Mouse (Mus musculus) induced T-regulatory cell, adult 2 months (primary cell): ENCODE data around the gene Ubxn4.
"Not testable (repeated sequence)": the region's sequence is repeated elsewhere in the genome, so short reads cannot be mapped to it uniquely, and the experiment has no call there.

Source experiments
- DNase-seq: peaks from one replicate; pipeline ENCODE4 v3.0.0-alpha.2; 2012; ENCODE audit warnings: low read depth

Ubxn4 gene

GRCm38 (mm10) chr1:128243627-128243995 is at the start of gene Ubxn4:
TSS of gene Ubxn4 (plus strand) at chr1:128243964.
- no peak for DNase-seq

DNA sequence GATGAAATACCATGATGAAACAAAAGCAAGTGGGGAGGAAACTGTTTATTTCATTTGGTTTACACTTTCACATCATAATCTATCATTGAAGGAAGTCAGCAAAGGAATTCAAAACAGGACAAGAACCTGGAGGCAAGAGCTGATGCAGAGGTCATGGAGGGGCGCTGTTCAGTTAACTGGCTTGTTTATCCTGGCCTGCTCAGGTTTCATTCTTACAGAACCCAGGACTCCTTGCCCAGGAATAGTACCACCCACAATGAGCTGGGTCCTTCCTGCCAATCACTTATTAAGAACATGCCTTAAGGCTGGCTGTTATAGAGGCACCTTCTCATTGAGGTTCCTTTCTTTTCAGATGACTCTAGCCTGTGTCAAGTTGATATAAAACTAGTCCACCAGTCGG is 49.8 kb upstream of the Ubxn4 start:
- no peak for DNase-seq

DNA sequence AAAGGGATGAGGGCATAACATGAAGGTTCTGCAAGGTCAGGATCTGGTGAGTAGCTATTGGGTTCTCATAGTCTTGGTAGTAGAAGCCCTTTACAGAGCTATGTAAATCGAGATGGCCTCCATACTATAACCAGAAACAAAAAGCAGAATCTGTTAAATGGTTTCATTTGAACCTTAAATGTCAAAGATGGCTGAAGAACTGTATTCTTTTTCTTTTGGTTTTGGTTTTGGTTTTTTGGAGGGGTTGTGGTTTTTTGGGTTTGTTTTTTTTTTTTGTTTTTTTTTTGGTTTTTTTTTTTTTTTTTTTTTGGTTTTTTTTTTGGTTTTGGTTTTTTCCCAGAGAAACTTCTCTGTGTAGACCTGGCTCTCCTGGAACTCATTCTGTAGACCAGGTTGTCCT is 46.4 kb upstream of the Ubxn4 start:
- peak; percentile 36 for DNase-seq

DNA sequence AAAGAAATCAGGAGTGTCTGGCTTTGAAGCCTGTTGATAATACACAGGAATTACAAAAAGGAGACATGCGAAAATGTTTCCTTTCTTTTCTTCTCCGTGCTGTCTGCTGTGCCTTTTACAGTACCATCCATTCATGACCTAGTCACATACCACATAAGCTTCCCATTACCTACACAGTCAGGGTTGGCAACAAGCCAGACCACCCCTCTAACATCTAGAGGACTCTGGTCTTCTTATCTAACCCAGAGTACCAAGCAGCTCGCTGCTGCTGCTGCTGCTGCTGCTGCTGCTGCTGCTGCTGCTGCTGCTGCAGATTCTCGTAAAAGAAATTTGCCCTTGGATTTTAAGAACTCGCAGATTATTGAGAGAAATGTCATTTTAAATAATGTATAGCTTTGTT is 30.5 kb upstream of the Ubxn4 start:
- no peak for DNase-seq

DNA sequence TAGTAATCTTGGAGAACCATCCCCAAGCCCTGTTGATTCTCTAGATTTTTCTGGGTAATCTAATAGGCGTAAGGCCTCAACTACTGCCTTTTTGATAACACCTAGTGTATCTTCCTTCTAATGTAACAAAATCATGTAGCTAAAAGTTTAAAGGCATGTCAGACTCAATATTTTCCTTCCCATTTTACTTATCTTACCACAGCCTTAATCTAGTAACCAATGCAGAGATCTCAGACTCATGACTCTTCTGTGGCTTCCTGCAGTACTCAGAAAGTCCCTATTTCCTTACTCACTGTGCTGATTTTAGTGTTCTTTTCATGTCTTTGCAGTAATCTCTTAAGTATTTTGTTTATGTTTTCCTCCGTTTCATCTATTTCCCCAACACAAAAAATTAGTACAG is 21.9 kb upstream of the Ubxn4 start:
- no peak for DNase-seq

GRCm38 (mm10) chr1:128223304-128223703 is 20.5 kb upstream of the Ubxn4 start:
- peak; percentile 30 for DNase-seq

- DNase-seq = no peak
Measured at GRCm38 (mm10) chr1:128235181-128235580, 8.6 kb upstream of the Ubxn4 start.

GRCm38 (mm10) chr1:128243996-128244726 is 397 bp downstream of the Ubxn4 start:
- DNase-seq = peak; percentile 98

DNA sequence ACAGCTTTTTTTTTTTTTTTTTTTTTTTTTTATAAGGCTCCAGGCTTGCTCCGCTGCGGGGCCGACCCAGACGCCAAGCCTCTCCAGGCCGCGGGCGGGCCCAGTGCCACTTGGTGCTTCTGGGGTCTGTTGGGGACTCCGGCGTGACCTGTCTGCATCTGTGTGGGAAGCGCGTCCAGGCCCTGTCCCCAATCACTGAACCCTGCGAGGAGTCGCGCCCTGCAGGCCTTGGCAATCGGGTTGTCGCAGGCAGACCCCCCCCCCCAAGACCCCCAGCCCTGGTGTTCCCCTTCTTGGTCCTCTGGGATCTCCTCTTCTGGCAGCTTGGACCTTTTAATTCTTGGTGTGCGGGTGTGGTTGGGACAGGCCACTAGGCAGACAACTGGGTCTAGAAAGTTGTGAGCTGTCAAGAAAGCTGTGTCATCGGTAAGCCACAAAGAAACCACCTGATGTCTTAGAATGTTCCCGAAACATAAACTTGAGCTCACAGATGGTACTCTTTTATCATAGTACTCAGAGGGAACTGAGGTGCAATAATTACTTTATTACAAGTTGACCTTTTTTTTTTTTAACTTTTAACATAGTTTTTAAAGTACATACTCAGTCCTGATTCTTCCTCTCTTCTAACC is 1.1 kb downstream of the Ubxn4 start:
- peak; percentile 72 for DNase-seq

DNA sequence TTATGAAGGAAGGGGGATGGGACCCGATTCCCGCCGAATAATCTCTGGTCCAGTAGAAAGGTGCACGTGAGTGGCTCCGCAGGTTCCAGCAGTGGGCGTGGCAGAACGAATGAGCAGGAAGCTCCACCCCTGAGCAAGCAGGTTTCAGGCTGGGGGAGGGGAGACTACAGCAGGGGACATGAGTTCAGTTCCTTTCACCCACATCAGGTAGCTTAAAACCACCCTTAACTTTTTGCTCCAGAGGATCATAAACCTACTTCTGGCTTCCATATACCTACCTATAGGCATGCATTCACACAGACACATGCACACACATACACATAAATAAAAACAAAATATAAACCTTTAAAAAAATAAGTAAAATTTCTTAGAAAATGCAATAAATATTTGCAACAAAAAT is 23.3 kb downstream of the Ubxn4 start:
- DNase-seq = not testable (repeated sequence)

DNA sequence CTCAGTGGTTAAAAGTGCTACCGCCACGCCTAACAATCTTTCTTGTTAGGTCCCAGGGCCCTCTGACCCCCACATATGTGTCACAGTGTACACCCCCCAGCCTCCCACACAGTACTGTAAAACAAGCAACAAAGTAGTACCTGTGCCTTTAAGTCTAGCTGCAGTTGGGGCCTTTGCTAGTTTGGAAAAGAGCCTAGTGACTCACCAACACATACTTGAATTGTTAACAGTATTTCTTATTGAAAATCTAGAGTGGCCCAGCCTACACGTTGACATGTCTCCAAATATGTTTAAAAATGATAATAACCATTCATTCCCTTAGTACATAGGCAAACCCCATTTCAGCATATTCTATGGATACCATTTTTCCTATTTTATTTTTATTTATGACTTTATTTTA is 27.0 kb downstream of the Ubxn4 start:
- no peak for DNase-seq

DNA sequence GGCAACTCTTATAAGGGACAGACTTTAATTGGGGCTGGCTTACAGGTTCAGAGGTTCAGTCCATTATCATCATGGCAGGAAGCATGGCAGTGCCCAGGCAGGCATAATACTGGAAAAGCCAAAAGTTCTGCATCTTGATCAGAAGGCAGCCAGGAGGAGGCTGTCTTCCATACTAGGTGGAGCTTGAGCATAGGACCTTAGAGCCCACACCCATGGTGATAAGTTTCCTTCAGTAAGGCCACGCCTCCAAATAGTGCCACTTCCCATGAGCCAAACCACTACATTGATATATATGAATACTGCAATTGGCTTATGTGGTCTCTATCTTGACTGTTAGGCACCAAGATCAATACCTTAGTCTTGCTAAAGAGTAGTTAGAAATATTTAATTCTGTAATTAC is 32.1 kb downstream of the Ubxn4 start:
- DNase-seq = no peak

GRCm38 (mm10) chr1:128278563-128278962 is 34.8 kb downstream of the Ubxn4 start:
- DNase-seq = no peak

DNA sequence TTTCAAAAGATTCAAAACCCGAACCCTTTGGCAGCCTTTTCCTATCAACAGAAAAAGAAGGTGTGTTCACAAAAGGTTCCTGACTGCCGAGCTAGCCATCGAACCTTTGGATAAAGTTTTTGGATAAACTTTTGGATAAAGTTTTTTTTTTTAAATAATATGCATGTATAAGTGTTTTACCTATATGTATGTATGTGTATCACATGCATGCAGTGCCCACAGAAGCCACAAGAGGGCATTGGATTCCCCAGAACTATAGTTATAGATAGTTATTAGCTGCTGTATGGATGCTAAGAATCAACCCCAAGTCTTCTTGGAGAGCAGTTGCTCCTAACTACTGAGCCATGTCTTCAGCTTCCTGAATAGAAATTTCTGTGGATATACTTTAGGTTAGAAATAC is 38.0 kb downstream of the Ubxn4 start:
- DNase-seq = peak; percentile 25

- no peak for DNase-seq
Measured at GRCm38 (mm10) chr1:128282924-128283323, 39.2 kb downstream of the Ubxn4 start.

DNA sequence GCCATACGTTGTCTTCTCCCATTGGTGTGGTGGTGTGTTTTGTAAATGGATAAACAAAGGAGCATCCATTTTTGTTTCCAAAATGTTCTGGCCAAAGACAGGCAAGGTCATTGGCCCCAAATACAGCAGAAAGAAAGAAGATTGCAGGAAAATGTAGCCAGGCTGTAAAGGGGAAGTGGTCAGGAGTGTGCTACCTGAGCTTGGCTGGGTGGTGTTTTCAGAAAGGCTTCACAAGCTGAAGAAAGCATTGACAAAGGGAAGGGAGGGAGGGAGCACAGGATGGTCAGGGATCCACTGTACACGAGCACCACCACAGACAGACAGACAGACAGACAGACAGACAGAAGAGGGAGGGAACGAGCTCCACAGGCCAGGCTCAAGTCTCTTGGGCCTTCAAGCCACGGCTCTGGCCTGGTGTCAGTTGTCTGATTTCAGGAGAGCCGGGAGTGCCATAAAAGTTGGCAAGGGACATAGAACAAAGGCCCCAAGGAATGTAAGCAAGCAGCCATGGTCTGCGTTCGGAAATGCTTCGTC is 40.5 kb downstream of the Ubxn4 start:
- no peak for DNase-seq

DNA sequence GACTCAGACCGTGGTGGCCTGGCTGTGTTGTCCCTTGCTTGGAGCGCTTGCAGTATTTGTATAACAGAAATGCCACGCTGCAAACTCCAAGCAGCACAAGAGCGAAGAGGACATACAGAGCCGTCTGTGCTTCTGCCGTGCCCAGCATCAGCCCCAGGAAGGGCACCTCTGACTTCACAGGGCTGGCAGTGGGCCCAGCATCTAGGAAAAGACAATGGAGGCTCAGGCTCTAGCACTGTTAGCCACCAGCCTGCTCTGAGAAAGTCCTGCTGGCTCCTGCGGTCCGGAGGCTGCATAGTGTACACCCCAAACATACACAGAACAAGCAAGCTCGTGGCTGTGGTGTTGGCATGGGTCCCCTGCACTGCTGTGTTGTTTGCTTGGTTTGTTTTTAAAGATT is 41.4 kb downstream of the Ubxn4 start:
- no peak for DNase-seq

DNA sequence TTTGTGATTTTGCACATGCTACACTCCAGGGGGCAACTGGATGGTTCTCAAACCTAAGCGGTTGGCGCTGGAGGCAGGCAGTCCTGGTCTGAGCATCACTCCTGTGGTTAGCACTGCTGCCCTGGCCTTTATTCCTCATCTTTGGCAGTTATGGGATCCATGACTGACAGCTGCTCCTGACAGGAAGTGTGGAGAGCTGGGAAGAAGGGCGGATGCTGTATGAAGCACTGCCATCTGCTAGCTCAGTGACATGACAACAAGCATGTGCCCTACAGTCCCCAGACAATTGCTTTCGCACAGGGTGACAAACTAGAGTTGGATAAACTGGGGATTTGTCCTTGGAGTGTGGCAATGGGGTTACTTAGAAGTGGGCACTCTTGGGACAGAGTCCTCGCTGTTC is 46.5 kb downstream of the Ubxn4 start:
- DNase-seq = no peak

- DNase-seq = no peak
Measured at GRCm38 (mm10) chr1:128293524-128293923, 49.8 kb downstream of the Ubxn4 start.

DNA sequence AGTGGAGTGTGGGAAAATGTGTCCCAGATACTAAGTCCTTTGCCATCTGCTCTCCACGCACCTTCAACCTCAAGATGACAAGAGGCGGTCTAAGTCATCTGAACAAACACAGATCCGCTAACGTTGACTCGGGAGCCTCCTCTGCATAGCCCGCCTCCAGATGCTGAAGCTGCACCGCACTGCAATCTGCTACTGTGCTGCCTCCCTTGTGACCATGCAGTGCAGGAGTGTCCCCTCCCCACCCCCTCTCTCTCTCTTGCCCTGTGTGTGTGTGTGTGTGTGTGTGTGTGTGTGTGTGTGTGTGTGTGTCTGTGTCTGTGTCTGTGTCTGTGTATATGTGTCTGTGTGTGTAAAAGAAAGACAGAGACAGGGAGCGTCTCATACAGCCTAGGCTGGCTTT is 51.5 kb downstream of the Ubxn4 start:
- no peak for DNase-seq

GRCm38 (mm10) chr1:128295717-128296528 is 52.2 kb downstream of the Ubxn4 start:
- no peak for DNase-seq

- no peak for DNase-seq
Measured at GRCm38 (mm10) chr1:128303900-128304299, 60.1 kb downstream of the Ubxn4 start.

DNA sequence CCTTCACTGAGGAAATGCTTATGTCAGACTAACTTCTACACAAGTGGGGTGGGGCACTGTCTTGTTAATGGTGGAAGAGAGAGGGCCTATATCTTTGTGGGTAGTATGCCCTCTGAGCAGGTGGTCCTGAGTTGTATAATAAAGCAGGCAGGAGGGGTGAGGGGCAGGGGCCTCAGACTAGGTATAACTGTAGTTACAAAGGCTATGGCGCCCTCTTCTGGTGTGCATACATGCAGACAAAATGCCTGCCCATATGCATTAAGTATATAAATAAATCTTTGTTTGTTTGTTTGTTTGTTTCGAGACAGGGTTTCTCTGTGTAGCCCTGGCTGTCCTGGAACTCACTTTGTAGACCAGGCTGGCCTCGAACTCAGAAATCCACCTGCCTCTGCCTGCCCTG is 65.3 kb downstream of the Ubxn4 start:
- DNase-seq = no peak
